Mouse (Mus musculus): ENCODE results near the gene Tead1. TPM values are rescaled to one million over a fixed set of nuclear protein-coding genes. Genes with fewer than 3 reads are reported as not detected.

The Tead1 gene
- polyA plus RNA-seq, 1 experiment from 2014 or later = 6.0 TPM

GRCm38 (mm10) chr7:112753314-112753713, 74.2 kb downstream of the Tead1 start:
- 31% methylated on average over 6 of the region's 6 CpGs for WGBS
- Histone ChIP-seq H3K4me3 (ENCODE audit: low read depth, low read length) (no peak overlapping the region), H3K4me2 (ENCODE audit: low read length) (no peak overlapping the region), H3K4me1 (ENCODE audit: control insufficient read depth, insufficient read depth, low read length) (peaks cover 10% of the 10 kb centered on the region; the same call in 1 of the 2 replicates), H3K9ac (ENCODE audit: low read length) (no peak overlapping the region), H3K36me3 (ENCODE audit: control insufficient read depth, insufficient read depth, low read length) (no peaks in the 10 kb centered on the region), H3K27me3 (replicated peaks; ENCODE audit: control insufficient read depth, insufficient read depth, low read length) (no peaks in the 10 kb centered on the region), H3K9me3 (replicated peaks; ENCODE audit: control insufficient read depth, low read length) (no peaks in the 10 kb centered on the region), H3K27ac (ENCODE audit: low read depth, low read length) (0 out of 2 replicates have a peak overlapping the region, but pooled peaks have one; percentile 17)
- peak; percentile 51 for DNase-seq (ENCODE audit: low spot score)
- ATAC-seq = peak; percentile 48; the same call in 1 of the 2 replicates

- Histone ChIP-seq H3K4me1 (ENCODE audit: control insufficient read depth, insufficient read depth, low read length) (peaks cover 42% of the 10 kb centered on the region), H3K36me3 (ENCODE audit: control insufficient read depth, insufficient read depth, low read length) (peaks cover 4% of the 10 kb centered on the region; the same call in 1 of the 2 replicates), H3K27ac (ENCODE audit: low read depth, low read length) (no peak overlapping the region), H3K9ac (ENCODE audit: low read length) (no peak overlapping the region), H3K27me3 (replicated peaks; ENCODE audit: control insufficient read depth, insufficient read depth, low read length) (no peaks in the 10 kb centered on the region), H3K4me2 (ENCODE audit: low read length) (no peak overlapping the region), H3K4me3 (ENCODE audit: low read depth, low read length) (no peak overlapping the region), H3K9me3 (replicated peaks; ENCODE audit: control insufficient read depth, low read length) (no peaks in the 10 kb centered on the region)
- ATAC-seq (no peak), DNase-seq (ENCODE audit: low spot score) (no peak)
- WGBS = 93% methylated on average over 23 of the region's 23 CpGs
Observed at GRCm38 (mm10) chr7:112759359-112759975, 80.3 kb downstream of the Tead1 start.

- peaks cover 42% of the 10 kb centered on the region for H3K4me1 ChIP-seq (ENCODE audit: control insufficient read depth, insufficient read depth, low read length)
- no peak overlapping the region for H3K4me2 ChIP-seq (ENCODE audit: low read length)
- WGBS = 66% methylated on average over 3 of the region's 3 CpGs
- DNase-seq (ENCODE audit: low spot score) (no peak), ATAC-seq (peak; percentile 13)
- peaks cover 4% of the 10 kb centered on the region; the same call in 1 of the 2 replicates for H3K36me3 ChIP-seq (ENCODE audit: control insufficient read depth, insufficient read depth, low read length)
- H3K4me3 ChIP-seq (ENCODE audit: low read depth, low read length) = no peak overlapping the region
- no peak overlapping the region for H3K9ac ChIP-seq (ENCODE audit: low read length)
- H3K27ac ChIP-seq (ENCODE audit: low read depth, low read length) = peak overlapping the region; percentile 84
- H3K9me3 ChIP-seq (replicated peaks; ENCODE audit: control insufficient read depth, low read length) = no peaks in the 10 kb centered on the region
- no peaks in the 10 kb centered on the region for H3K27me3 ChIP-seq (replicated peaks; ENCODE audit: control insufficient read depth, insufficient read depth, low read length)
Observed at GRCm38 (mm10) chr7:112760293-112760692, 81.2 kb downstream of the Tead1 start.

GRCm38 (mm10) chr7:112760782-112761181, 81.7 kb downstream of the Tead1 start:
- peaks cover 4% of the 10 kb centered on the region; the same call in 1 of the 2 replicates for H3K36me3 ChIP-seq (ENCODE audit: control insufficient read depth, insufficient read depth, low read length)
- H3K4me2 ChIP-seq (ENCODE audit: low read length) = peak overlapping the region; percentile 16; the same call in 1 of the 2 replicates
- peak overlapping the region; percentile 84 for H3K27ac ChIP-seq (ENCODE audit: low read depth, low read length)
- H3K27me3 ChIP-seq (replicated peaks; ENCODE audit: control insufficient read depth, insufficient read depth, low read length) = no peaks in the 10 kb centered on the region
- DNase-seq (ENCODE audit: low spot score) = peak; percentile 86
- no peak overlapping the region for H3K4me3 ChIP-seq (ENCODE audit: low read depth, low read length)
- peaks cover 42% of the 10 kb centered on the region for H3K4me1 ChIP-seq (ENCODE audit: control insufficient read depth, insufficient read depth, low read length)
- no peak overlapping the region for H3K9ac ChIP-seq (ENCODE audit: low read length)
- no peaks in the 10 kb centered on the region for H3K9me3 ChIP-seq (replicated peaks; ENCODE audit: control insufficient read depth, low read length)
- ATAC-seq = peak; percentile 84
- 11% methylated on average over 8 of the region's 8 CpGs for WGBS

- Histone ChIP-seq H3K4me2 (ENCODE audit: low read length) (no peak overlapping the region), H3K9me3 (replicated peaks; ENCODE audit: control insufficient read depth, low read length) (no peaks in the 10 kb centered on the region), H3K4me1 (ENCODE audit: control insufficient read depth, insufficient read depth, low read length) (peaks cover 42% of the 10 kb centered on the region), H3K4me3 (ENCODE audit: low read depth, low read length) (no peak overlapping the region), H3K27ac (ENCODE audit: low read depth, low read length) (peak overlapping the region; percentile 58; the same call in 1 of the 2 replicates), H3K27me3 (replicated peaks; ENCODE audit: control insufficient read depth, insufficient read depth, low read length) (no peaks in the 10 kb centered on the region), H3K36me3 (ENCODE audit: control insufficient read depth, insufficient read depth, low read length) (peaks cover 4% of the 10 kb centered on the region; the same call in 1 of the 2 replicates), H3K9ac (ENCODE audit: low read length) (no peak overlapping the region)
- 33% methylated on average over 2 of the region's 2 CpGs for WGBS
- peak; percentile 78 for DNase-seq (ENCODE audit: low spot score)
- ATAC-seq = peak; percentile 55
Observed at GRCm38 (mm10) chr7:112762870-112763269, 83.8 kb downstream of the Tead1 start.

GRCm38 (mm10) chr7:112763513-112763912, 84.4 kb downstream of the Tead1 start:
- Histone ChIP-seq H3K27me3 (replicated peaks; ENCODE audit: control insufficient read depth, insufficient read depth, low read length) (no peaks in the 10 kb centered on the region), H3K4me1 (ENCODE audit: control insufficient read depth, insufficient read depth, low read length) (peaks cover 42% of the 10 kb centered on the region), H3K4me3 (ENCODE audit: low read depth, low read length) (no peak overlapping the region), H3K9me3 (replicated peaks; ENCODE audit: control insufficient read depth, low read length) (no peaks in the 10 kb centered on the region), H3K4me2 (ENCODE audit: low read length) (no peak overlapping the region), H3K27ac (ENCODE audit: low read depth, low read length) (peak overlapping the region; percentile 36), H3K9ac (ENCODE audit: low read length) (no peak overlapping the region), H3K36me3 (ENCODE audit: control insufficient read depth, insufficient read depth, low read length) (peaks cover 4% of the 10 kb centered on the region; the same call in 1 of the 2 replicates)
- WGBS = 71% methylated on average over 3 of the region's 3 CpGs
- DNase-seq (ENCODE audit: low spot score) (no peak), ATAC-seq (no peak)

- Histone ChIP-seq H3K4me1 (ENCODE audit: control insufficient read depth, insufficient read depth, low read length) (peaks cover 38% of the 10 kb centered on the region), H3K9ac (ENCODE audit: low read length) (no peak overlapping the region), H3K27me3 (replicated peaks; ENCODE audit: control insufficient read depth, insufficient read depth, low read length) (no peaks in the 10 kb centered on the region), H3K4me2 (ENCODE audit: low read length) (no peak overlapping the region), H3K4me3 (ENCODE audit: low read depth, low read length) (no peak overlapping the region), H3K36me3 (ENCODE audit: control insufficient read depth, insufficient read depth, low read length) (no peaks in the 10 kb centered on the region), H3K27ac (ENCODE audit: low read depth, low read length) (no peak overlapping the region), H3K9me3 (replicated peaks; ENCODE audit: control insufficient read depth, low read length) (no peaks in the 10 kb centered on the region)
- DNase-seq (ENCODE audit: low spot score) (no peak), ATAC-seq (no peak)
- 83% methylated on average over 4 of the region's 4 CpGs for WGBS
Observed at GRCm38 (mm10) chr7:112764921-112765320, 85.8 kb downstream of the Tead1 start.

- Histone ChIP-seq H3K27me3 (replicated peaks; ENCODE audit: control insufficient read depth, insufficient read depth, low read length) (no peaks in the 10 kb centered on the region), H3K9me3 (replicated peaks; ENCODE audit: control insufficient read depth, low read length) (no peaks in the 10 kb centered on the region), H3K4me1 (ENCODE audit: control insufficient read depth, insufficient read depth, low read length) (peaks cover 9% of the 10 kb centered on the region), H3K4me3 (ENCODE audit: low read depth, low read length) (no peak overlapping the region), H3K4me2 (ENCODE audit: low read length) (no peak overlapping the region), H3K36me3 (ENCODE audit: control insufficient read depth, insufficient read depth, low read length) (no peaks in the 10 kb centered on the region), H3K9ac (ENCODE audit: low read length) (no peak overlapping the region), H3K27ac (ENCODE audit: low read depth, low read length) (no peak overlapping the region)
- DNase-seq (ENCODE audit: low spot score) (no peak), ATAC-seq (no peak)
- 79% methylated on average over 2 of the region's 2 CpGs for WGBS
Observed at GRCm38 (mm10) chr7:112769866-112770265, 90.7 kb downstream of the Tead1 start.

GRCm38 (mm10) chr7:112771461-112771860, 92.3 kb downstream of the Tead1 start:
- Histone ChIP-seq H3K4me1 (ENCODE audit: control insufficient read depth, insufficient read depth, low read length) (peaks cover 9% of the 10 kb centered on the region), H3K27me3 (replicated peaks; ENCODE audit: control insufficient read depth, insufficient read depth, low read length) (no peaks in the 10 kb centered on the region), H3K36me3 (ENCODE audit: control insufficient read depth, insufficient read depth, low read length) (no peaks in the 10 kb centered on the region), H3K9ac (ENCODE audit: low read length) (no peak overlapping the region), H3K27ac (ENCODE audit: low read depth, low read length) (no peak overlapping the region), H3K4me2 (ENCODE audit: low read length) (no peak overlapping the region), H3K4me3 (ENCODE audit: low read depth, low read length) (no peak overlapping the region), H3K9me3 (replicated peaks; ENCODE audit: control insufficient read depth, low read length) (no peaks in the 10 kb centered on the region)
- 83% methylated on average over 6 of the region's 6 CpGs for WGBS
- DNase-seq (ENCODE audit: low spot score) = no peak
- no peak for ATAC-seq

Data from forebrain, embryonic 14.5 days (tissue).